Mouse (Mus musculus): ENCODE data around the gene Shisa2. TPM values are rescaled to one million over a fixed set of nuclear protein-coding genes. Genes with fewer than 3 reads are reported as not detected.

Gene Shisa2
- polyA plus RNA-seq, 1 experiment from 2014 or later, result 55.5 TPM

GRCm38 (mm10) chr14:59638906-59639703 is 14.0 kb downstream of the Shisa2 start:
- no peaks in the 10 kb centered on the region; the same call in 1 of the 2 replicates for H3K4me1 ChIP-seq (replicated peaks; ENCODE audit: control insufficient read depth, insufficient read depth, low read length)
- ATAC-seq (replicated peaks; ENCODE audit: low FRiP score) (no peak), DNase-seq (ENCODE audit: low spot score) (no peak)

DNA sequence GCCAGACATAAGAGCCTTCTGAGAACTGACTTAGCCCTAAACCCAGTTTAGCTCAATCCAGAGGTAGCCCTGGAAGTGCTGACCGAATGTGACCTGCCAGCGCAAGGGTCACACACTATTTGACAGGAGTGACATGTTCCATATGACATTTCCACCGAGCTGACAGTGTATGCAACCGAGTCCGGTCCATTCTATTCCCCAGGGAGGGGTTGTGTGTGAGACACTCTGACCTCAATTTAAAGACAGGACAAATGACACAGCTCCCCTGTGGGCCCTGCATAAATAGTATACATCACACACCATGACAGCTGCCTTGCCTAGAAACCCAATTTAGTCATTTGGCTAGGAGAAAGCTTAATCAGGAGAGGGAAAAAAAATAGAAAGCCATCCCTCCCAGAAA is 16.7 kb downstream of the Shisa2 start:
- no peaks in the 10 kb centered on the region for H3K27me3 ChIP-seq (ENCODE audit: control insufficient read depth, insufficient read depth, low read length)
- no peak for ATAC-seq (replicated peaks; ENCODE audit: low FRiP score)
- no peak for DNase-seq (ENCODE audit: low spot score)
- no peaks in the 10 kb centered on the region; the same call in 1 of the 2 replicates for H3K4me1 ChIP-seq (replicated peaks; ENCODE audit: control insufficient read depth, insufficient read depth, low read length)
- H3K4me2 ChIP-seq (ENCODE audit: low read depth, low read length, severe bottlenecking), result no peak overlapping the region
- H3K27ac ChIP-seq (ENCODE audit: low read depth, low read length), result no peak overlapping the region
- no peaks in the 10 kb centered on the region for H3K36me3 ChIP-seq (ENCODE audit: control insufficient read depth, insufficient read depth, low read length)
- no peak overlapping the region for H3K9ac ChIP-seq (ENCODE audit: low read length)
- H3K9me3 ChIP-seq (ENCODE audit: control insufficient read depth, low read length), result no peaks in the 10 kb centered on the region
- H3K4me3 ChIP-seq (ENCODE audit: low read depth, low read length), result no peak overlapping the region
- 55% methylated on average over 5 of the region's 5 CpGs for WGBS

More at GRCm38 (mm10) chr14:59638906-59639703, 14.0 kb downstream of the Shisa2 start:
- Histone ChIP-seq H3K9me3 (ENCODE audit: control insufficient read depth, low read length) (no peaks in the 10 kb centered on the region), H3K4me3 (ENCODE audit: low read depth, low read length) (no peak overlapping the region), H3K9ac (ENCODE audit: low read length) (no peak overlapping the region), H3K27me3 (ENCODE audit: control insufficient read depth, insufficient read depth, low read length) (no peaks in the 10 kb centered on the region), H3K27ac (ENCODE audit: low read depth, low read length) (no peak overlapping the region), H3K4me2 (ENCODE audit: low read depth, low read length, severe bottlenecking) (no peak overlapping the region), H3K36me3 (ENCODE audit: control insufficient read depth, insufficient read depth, low read length) (no peaks in the 10 kb centered on the region)
- WGBS, result 63% methylated on average over 7 of the region's 7 CpGs

- Histone ChIP-seq H3K4me1 (replicated peaks; ENCODE audit: control insufficient read depth, insufficient read depth, low read length) (no peaks in the 10 kb centered on the region; the same call in 1 of the 2 replicates), H3K27ac (ENCODE audit: low read depth, low read length) (no peak overlapping the region), H3K36me3 (ENCODE audit: control insufficient read depth, insufficient read depth, low read length) (no peaks in the 10 kb centered on the region), H3K4me2 (ENCODE audit: low read depth, low read length, severe bottlenecking) (no peak overlapping the region), H3K4me3 (ENCODE audit: low read depth, low read length) (no peak overlapping the region), H3K9ac (ENCODE audit: low read length) (no peak overlapping the region), H3K9me3 (ENCODE audit: control insufficient read depth, low read length) (no peaks in the 10 kb centered on the region), H3K27me3 (ENCODE audit: control insufficient read depth, insufficient read depth, low read length) (no peaks in the 10 kb centered on the region)
- no peak for ATAC-seq (replicated peaks; ENCODE audit: low FRiP score)
- 80% methylated on average over 12 of the region's 12 CpGs for WGBS
- no peak for DNase-seq (ENCODE audit: low spot score)
These were observed 18.5 kb downstream of the Shisa2 start for GRCm38 (mm10) chr14:59643582-59643981.

DNA sequence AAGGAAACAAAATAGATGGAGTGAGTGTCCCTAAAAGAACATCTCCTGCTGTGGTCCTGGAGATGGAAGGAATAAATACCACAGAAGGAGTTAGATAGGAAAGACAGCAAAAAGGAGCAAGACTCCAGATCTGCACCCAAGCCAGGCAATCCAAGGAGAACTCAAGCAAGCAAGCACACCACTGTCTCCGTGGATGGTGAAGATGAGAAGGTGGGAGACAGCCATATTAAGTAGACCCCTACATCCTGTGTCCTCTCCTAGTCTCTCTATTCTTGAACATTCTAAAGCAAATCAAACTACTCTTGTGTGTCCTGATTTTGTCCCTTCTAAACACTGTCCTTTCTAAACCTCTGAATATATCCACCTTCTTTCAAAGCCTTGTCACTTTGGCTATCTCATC is 19.1 kb downstream of the Shisa2 start:
- Histone ChIP-seq H3K4me2 (ENCODE audit: low read depth, low read length, severe bottlenecking) (no peak overlapping the region), H3K4me1 (replicated peaks; ENCODE audit: control insufficient read depth, insufficient read depth, low read length) (no peaks in the 10 kb centered on the region; the same call in 1 of the 2 replicates), H3K9me3 (ENCODE audit: control insufficient read depth, low read length) (no peaks in the 10 kb centered on the region), H3K4me3 (ENCODE audit: low read depth, low read length) (no peak overlapping the region), H3K9ac (ENCODE audit: low read length) (no peak overlapping the region), H3K27ac (ENCODE audit: low read depth, low read length) (no peak overlapping the region), H3K36me3 (ENCODE audit: control insufficient read depth, insufficient read depth, low read length) (no peaks in the 10 kb centered on the region), H3K27me3 (ENCODE audit: control insufficient read depth, insufficient read depth, low read length) (no peaks in the 10 kb centered on the region)
- 86% methylated on average over 1 of the region's 1 CpGs for WGBS
- DNase-seq (ENCODE audit: low spot score) (no peak), ATAC-seq (replicated peaks; ENCODE audit: low FRiP score) (no peak)

GRCm38 (mm10) chr14:59644896-59645295 is 19.8 kb downstream of the Shisa2 start:
- Histone ChIP-seq H3K27me3 (ENCODE audit: control insufficient read depth, insufficient read depth, low read length) (no peaks in the 10 kb centered on the region), H3K9me3 (ENCODE audit: control insufficient read depth, low read length) (no peaks in the 10 kb centered on the region), H3K36me3 (ENCODE audit: control insufficient read depth, insufficient read depth, low read length) (no peaks in the 10 kb centered on the region), H3K4me3 (ENCODE audit: low read depth, low read length) (no peak overlapping the region), H3K9ac (ENCODE audit: low read length) (no peak overlapping the region), H3K4me1 (replicated peaks; ENCODE audit: control insufficient read depth, insufficient read depth, low read length) (no peaks in the 10 kb centered on the region), H3K27ac (ENCODE audit: low read depth, low read length) (no peak overlapping the region), H3K4me2 (ENCODE audit: low read depth, low read length, severe bottlenecking) (no peak overlapping the region)
- DNase-seq (ENCODE audit: low spot score) (no peak), ATAC-seq (replicated peaks; ENCODE audit: low FRiP score) (no peak)
- 81% methylated on average over 3 of the region's 3 CpGs for WGBS

DNA sequence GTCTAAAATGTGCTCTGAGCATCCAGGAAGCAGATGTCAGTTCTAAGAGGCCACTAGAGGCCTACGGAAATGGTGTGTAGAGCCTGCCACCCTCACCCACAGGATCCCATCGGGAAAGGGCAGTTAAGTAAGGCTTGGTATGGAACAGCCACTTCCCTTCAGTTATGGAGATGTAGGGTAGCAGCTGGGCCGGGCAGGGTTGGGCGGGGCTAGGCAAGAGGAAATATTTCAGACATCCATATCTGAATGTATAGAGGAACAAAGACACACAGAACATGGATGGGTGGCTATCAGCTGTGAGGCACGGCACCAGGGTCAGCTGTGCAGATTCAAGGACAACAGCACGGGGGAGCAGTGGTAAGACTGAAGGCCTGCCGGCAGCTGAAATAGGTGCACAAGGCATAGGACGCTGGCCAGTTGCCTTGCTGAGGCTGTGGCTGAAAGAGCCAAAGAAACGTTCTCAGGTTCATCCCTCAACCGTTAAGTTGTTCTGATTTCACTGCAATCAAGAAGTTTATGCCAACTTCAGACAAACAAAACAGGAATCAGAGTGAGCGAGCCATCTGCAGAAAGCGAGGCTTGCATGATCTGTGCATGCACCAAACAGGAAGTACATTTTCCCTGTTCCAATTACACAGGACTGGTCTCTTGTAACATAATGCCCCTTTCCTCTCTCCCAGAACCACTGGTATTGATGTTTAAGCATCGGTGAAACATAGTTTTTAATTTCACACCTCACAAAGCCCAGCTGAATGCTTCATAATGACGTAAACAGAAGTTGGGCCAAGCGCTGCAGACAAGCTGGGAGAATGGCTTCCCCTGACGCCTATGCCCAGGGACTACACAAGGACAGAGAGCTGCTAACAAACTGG is 22.0 kb downstream of the Shisa2 start:
- Histone ChIP-seq H3K36me3 (ENCODE audit: control insufficient read depth, insufficient read depth, low read length) (no peaks in the 10 kb centered on the region), H3K4me1 (replicated peaks; ENCODE audit: control insufficient read depth, insufficient read depth, low read length) (no peaks in the 10 kb centered on the region), H3K9ac (ENCODE audit: low read length) (no peak overlapping the region), H3K9me3 (ENCODE audit: control insufficient read depth, low read length) (no peaks in the 10 kb centered on the region), H3K27ac (ENCODE audit: low read depth, low read length) (no peak overlapping the region), H3K4me2 (ENCODE audit: low read depth, low read length, severe bottlenecking) (no peak overlapping the region), H3K27me3 (ENCODE audit: control insufficient read depth, insufficient read depth, low read length) (no peaks in the 10 kb centered on the region), H3K4me3 (ENCODE audit: low read depth, low read length) (no peak overlapping the region)
- DNase-seq (ENCODE audit: low spot score) (no peak), ATAC-seq (replicated peaks; ENCODE audit: low FRiP score) (no peak)
- 82% methylated on average over 16 of the region's 16 CpGs for WGBS

GRCm38 (mm10) chr14:59648611-59649010 is 23.5 kb downstream of the Shisa2 start:
- 90% methylated on average over 10 of the region's 10 CpGs for WGBS
- DNase-seq (ENCODE audit: low spot score) (no peak), ATAC-seq (replicated peaks; ENCODE audit: low FRiP score) (no peak)
- H3K36me3 ChIP-seq (ENCODE audit: control insufficient read depth, insufficient read depth, low read length), result no peaks in the 10 kb centered on the region
- H3K4me2 ChIP-seq (ENCODE audit: low read depth, low read length, severe bottlenecking), result no peak overlapping the region
- H3K9ac ChIP-seq (ENCODE audit: low read length), result no peak overlapping the region
- H3K27ac ChIP-seq (ENCODE audit: low read depth, low read length), result no peak overlapping the region
- H3K27me3 ChIP-seq (ENCODE audit: control insufficient read depth, insufficient read depth, low read length), result no peaks in the 10 kb centered on the region
- no peaks in the 10 kb centered on the region for H3K4me1 ChIP-seq (replicated peaks; ENCODE audit: control insufficient read depth, insufficient read depth, low read length)
- H3K4me3 ChIP-seq (ENCODE audit: low read depth, low read length), result no peak overlapping the region
- H3K9me3 ChIP-seq (ENCODE audit: control insufficient read depth, low read length), result no peaks in the 10 kb centered on the region

DNA sequence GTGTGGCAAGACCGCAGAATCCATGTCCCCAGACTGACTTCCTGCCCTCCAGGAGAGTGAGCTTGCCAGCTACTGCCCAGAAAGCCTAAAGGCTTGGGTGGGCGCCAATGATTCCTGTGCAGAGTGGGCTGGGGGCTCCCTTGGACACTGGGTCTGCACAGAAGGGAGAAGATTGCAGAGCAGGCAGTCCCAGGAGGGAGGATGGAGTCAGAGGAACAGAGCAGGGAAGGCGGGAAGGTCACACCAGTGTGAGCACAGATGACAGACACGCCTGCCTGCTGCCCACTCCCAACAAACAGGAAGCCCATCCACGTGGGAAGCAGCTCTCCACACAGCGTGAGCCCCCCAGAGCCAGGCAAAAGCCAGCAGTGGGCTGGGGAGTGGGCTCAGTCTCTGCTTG is 24.2 kb downstream of the Shisa2 start:
- no peaks in the 10 kb centered on the region for H3K4me1 ChIP-seq (replicated peaks; ENCODE audit: control insufficient read depth, insufficient read depth, low read length)
- DNase-seq (ENCODE audit: low spot score) (no peak), ATAC-seq (replicated peaks; ENCODE audit: low FRiP score) (no peak)
- H3K27ac ChIP-seq (ENCODE audit: low read depth, low read length), result no peak overlapping the region
- H3K9ac ChIP-seq (ENCODE audit: low read length), result no peak overlapping the region
- no peak overlapping the region for H3K4me3 ChIP-seq (ENCODE audit: low read depth, low read length)
- H3K36me3 ChIP-seq (ENCODE audit: control insufficient read depth, insufficient read depth, low read length), result no peaks in the 10 kb centered on the region
- H3K4me2 ChIP-seq (ENCODE audit: low read depth, low read length, severe bottlenecking), result no peak overlapping the region
- H3K9me3 ChIP-seq (ENCODE audit: control insufficient read depth, low read length), result no peaks in the 10 kb centered on the region
- 85% methylated on average over 6 of the region's 6 CpGs for WGBS
- no peaks in the 10 kb centered on the region for H3K27me3 ChIP-seq (ENCODE audit: control insufficient read depth, insufficient read depth, low read length)

Measured in forebrain, embryonic 11.5 days (tissue).